Mouse (Mus musculus) mouse embryonic stem cell (cell line): ENCODE measurements around the gene Ppp5c.

Experiments used
- in situ Hi-C, 2 experiments: fragments of 300-500 bp; cut with MboI; formaldehyde crosslinking; loops; 1 replicate in 1 of 2; 3 replicates in 1 of 2; pipeline ENCODE4 v1.14.3; 2019 to 2020; ENCODE audit warnings: low sequenced_read_pairs in 2 of 2, low pct_unique_long_range_greater_than_20kb in 1 of 2, mixed read lengths in 1 of 2; ENCODE audit not compliant: unreplicated experiment in 1 of 2

Gene Ppp5c

DNA sequence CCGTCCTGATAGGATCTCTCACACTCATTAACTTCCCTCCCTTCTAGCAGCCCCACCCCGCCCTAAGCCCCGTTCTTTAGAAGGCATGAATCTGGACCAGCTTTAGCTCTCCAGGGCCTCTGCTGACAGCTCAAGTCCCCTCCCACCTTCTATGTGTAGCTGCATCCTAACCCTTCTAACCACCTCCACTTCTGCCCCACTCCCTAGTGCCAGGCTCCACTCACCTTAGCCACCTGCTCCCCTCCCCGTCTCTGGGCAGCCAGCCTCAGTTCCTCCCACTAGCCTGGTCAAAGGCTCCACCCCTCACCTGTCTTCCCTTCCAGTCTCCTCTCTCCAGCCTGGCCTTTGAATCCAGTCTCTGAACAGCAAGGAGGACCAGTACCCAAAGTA lies 2.2 kb downstream of the Ppp5c start:
- in situ Hi-C loops = no loop called here

DNA sequence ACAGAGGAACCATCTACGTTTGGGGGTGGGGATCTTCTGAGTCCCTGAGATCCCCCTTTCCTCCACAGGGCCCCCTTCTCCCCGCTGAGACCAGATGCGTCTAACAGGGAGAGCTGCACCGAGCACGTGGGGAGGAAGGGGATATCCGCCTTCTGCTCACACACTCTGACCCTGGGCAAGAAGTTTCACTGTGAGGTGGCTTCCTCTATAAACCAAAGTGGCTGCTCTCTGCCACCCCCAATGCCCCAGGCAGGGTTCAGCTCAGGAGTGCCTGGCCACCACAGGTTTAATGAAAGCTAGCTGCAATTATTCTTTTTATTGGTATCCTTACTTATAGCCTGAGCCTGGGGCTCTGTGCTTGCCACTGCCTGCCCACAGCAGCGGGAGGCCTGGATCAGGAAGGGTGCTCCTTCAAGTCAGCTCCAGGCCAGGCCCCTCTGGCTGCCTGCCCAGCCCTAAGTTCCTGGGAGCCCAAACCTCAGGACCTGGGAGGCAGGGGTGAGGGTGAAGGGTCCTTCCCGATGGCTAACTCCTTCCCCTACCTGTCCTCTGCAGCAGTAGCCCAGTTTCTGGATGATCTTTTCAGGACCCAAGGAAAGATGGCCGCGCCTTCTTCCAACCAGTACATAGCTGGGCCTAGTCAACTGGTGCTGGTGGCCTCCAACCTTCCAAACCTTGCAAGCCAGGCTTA lies 2.8 kb downstream of the Ppp5c start:
- in situ Hi-C loops = no loop called here

GRCm38 (mm10) chr7:17024141-17024540 lies 3.6 kb downstream of the Ppp5c start:
- in situ Hi-C loops = no loop called here

DNA sequence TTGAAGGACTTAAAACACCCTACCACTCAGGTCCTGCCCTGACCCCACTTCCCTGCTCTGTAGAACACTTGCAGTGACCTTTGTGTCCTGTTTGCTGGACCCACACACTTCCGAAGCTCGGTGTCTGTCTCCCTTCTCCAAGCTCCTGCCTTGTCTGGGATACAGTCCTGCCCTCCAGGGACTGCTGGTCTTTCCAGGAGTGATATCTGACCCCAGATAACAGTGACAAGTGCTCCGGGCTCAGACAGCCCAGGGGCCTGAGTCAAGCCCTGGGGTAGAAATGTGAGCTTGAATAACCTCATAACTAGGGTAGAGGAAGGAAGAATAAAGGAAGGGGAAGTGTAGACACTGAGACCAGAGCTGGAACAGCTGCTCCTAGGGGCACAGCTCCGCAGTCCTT lies 4.0 kb downstream of the Ppp5c start:
- in situ Hi-C loops = no loop called here

DNA sequence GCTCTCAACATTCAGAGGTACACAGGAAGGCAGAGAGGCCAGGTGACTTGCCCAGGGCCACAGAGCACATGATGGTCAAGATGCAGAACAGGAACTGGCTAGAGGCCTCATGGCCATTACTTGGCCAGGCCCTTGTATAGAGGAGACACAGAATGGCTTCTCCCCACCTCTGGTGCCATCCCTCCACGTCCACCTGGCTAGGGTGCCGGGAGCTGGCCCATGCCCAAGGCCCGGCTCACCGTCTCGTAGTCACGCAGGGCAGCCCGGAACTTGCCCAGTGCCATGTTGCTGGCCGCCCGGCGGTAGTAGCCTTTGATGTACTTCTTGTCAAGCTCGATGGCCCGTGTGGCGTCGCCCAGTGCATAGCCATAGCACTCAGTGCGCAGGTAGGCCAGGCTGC lies 5.5 kb downstream of the Ppp5c start:
- in situ Hi-C loops = no loop called here

DNA sequence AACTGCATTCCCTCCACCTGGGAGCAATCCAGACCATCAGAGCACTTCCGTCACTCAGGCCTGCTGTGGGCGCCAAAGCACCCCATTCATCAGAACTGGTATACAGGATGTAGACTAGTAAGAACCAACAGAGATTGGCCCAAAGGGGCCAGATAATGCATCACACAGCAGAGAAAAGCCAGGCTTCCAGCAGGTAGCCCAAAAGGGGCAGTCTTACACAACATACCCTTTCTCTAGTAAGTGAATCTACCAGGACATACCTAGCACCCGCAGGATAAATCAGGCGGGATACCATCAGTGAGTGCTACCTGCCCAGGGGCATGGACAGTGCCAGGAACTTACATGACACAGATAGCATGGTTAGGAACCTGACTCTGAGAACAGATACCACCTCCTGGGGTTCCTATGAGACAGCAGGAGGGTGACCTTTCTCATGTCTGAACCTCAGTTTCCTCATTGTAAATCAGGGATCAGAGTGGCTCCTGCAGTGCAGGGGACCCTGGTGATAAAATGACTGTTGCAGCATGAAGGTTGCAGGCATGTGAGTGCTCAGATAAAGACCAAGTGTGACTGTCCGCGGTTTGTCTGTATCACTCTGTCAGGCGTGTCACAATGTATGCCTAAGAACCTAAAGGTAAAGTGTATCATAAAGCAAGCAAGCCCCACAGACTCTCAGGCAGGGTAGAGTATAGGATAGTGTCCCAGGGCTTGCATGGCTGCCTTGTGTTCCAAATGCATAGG lies 8.1 kb downstream of the Ppp5c start:
- in situ Hi-C loops = no loop called here

DNA sequence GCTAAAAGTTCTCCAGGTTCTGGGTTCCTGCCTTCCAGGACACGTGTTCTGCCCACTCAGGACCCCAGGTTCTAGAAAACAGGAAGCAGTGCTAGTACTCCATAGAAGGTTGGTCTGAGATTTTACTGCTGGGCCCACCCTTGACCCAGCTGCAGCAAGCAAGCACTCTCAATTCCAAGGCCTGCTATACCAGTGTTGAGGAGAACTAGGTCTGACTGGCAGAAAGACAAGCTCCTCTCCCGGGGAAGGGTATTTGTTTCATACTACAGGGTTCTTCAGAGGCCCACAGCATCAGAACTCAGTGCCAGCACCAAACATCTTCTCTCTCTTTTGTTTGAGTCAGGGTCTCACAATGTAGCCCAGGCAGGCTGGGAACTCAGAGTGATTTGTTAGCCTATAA lies 9.8 kb downstream of the Ppp5c start:
- in situ Hi-C loops = no loop called here

DNA sequence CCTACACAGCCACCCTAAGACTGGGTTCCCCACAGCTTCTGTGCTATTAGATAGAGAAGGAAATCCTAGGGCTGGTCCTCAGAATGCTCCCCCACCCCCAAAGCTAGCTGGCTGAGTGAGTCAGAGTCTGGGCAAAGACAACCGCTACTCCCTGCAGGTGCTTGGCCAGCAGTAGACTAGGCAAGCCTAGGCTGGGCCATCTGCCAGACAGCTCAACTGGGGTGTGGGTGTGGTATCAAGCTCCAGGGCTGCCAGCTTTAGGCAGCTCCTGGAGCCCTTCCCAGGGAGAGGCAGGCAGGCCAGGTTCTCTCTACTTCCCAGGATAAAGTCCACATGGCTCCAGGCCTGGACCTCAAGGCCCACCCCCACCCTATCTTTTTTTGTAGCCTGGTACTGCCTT lies 10.7 kb downstream of the Ppp5c start:
- in situ Hi-C loops = no loop called here

DNA sequence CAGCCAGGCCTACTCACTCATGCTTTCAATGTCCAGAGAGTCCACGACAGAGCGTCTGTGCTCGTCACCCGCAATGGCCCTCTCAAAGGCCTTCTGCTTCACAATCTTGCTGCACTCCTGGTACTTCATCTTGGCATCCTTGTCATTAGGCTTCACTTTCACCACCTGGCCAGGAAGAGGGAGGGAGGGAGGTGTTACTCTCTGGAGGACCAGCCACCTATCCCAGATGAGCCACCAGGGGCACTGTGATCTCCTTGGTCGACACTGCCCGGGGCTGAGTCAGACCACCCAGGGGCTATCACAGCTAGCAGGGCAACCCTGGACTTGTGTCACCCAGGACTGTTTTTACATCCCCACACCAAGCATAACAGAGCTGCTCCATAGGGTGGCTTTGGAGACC lies 12.3 kb downstream of the Ppp5c start:
- in situ Hi-C loops = no loop called here

DNA sequence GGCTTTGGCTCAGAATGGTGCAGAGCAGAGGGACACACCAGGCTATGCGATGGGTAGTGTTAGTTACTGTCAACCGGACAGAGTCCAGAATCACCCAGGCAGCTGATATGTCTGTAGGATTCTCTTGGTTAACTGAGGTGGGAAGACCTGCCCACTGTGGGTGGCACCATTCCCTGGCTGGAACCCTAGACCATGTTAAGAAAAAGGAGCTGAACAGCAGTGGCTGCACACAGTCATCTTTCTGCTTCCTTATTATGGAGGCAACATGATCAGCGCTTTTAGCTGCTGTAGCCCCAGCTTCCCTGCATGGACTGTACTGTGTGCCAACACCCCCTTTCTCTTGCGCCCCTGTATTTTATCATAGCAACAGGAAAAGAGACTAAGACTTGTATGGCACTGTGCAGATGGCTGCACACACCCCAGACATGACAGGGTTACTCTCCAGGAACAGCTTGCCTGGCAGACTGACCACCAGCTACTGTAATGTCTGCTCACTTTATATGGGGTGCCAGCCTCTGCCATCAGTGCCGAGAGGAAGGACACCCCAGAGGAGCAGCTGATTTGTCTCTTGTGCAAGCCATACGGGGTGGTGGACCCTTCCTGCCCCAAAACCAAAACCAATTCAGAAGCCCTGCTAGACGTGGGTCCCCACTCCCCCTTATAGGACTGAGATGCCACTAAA lies 15.7 kb downstream of the Ppp5c start:
- in situ Hi-C loops = no loop called here

- in situ Hi-C loops = no loop called here
These were observed 17.7 kb downstream of the Ppp5c start for GRCm38 (mm10) chr7:17010010-17010347.

DNA sequence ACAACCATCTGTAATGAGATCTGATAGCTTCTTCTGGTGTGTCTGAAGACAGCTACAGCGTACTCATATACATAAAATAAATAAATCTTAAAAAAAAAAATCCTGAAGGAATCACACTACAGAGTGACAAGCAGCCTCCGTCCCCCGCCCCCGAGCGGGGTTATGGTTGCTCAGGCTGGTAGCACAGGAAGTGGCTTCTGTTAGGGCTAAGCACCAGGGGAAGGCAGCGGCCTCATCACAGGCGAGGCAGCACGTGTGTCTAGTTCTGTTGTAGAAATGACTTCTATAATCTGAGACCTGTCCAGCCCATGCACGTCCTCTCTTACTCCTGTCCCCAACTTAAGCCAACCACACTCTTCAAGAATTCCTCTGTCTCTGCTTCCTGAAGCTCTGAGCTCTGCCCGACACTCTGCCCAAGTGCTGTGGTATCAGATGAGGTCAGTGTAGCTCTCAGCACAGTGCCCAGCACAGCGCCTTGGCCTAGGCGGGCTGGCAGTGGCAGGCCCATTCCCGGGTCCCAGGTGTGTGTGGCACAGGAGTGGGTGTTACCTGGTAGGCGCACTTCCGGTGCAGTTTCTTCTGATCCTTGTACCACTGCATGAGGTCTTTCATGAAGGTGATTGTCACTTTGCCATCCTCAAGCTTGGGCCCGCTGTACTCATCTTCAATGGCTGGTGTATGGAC lies 18.3 kb downstream of the Ppp5c start:
- in situ Hi-C loops = no loop called here

- in situ Hi-C loops = no loop called here
These were observed 20.4 kb downstream of the Ppp5c start for GRCm38 (mm10) chr7:17007300-17007699.

DNA sequence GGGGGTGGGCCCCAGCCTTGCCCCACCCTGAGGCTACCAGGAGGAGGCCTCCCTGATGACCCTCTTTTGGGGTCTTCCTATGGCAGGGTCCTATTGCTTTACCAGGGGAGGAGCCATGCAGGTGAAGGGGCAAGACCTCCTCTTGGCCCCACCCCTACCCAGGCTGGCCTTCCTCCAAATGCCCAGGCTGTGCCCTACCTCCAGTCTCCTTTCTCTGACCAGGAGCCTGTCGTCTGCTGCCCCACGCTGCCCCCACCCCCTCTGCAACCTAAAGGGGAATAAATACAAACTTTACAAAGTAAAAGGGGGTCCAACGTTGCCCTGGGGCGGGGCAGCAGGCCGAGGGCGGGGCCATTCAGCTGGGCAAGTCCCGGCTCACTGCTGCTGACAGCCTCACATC lies 23.0 kb downstream of the Ppp5c start:
- in situ Hi-C loops = no loop called here

DNA sequence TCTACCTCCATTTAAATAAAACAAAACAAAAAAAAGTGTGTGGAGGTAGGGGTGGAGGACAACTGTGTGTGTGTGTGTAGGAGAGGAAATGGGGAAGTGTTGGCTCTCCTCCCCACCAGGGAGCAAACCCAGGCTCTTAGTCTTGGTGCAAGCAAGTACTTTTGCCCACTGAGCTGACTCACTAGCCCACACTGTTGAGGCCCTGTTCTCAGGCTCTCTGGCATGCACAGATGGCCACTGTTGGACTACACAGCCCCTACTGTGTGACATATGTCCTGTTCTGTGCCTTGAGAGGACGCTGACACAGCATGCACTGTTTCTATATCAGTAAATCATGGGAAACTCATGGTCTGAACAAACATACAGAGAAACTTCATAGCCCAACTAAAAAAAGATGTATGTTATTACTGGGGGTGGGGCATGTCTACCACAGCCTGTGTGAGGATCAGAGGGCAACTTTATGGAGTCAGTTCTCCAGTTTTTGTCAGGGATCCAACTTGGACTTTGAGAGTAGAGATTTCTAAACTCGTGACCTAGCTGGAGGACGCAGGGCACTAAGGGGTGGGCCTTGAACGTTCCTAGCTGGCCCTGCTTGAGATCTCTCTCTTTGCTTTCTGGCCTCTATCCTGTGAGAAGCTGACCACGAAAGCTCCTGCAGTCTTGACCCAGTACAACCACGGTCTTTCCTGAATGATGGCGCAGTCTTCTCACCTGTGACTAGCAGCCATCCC lies 24.3 kb downstream of the Ppp5c start:
- in situ Hi-C loops = no loop called here

GRCm38 (mm10) chr7:17002375-17003195 lies 25.1 kb downstream of the Ppp5c start:
- in situ Hi-C loops = no loop called here

- in situ Hi-C loops = loop anchor here (5.0 kb wide), 1 partner anchor 47 kb away; no protein-coding TSS in a partner anchor
These were observed 28.1 kb downstream of the Ppp5c start for GRCm38 (mm10) chr7:16999650-17000049.

DNA sequence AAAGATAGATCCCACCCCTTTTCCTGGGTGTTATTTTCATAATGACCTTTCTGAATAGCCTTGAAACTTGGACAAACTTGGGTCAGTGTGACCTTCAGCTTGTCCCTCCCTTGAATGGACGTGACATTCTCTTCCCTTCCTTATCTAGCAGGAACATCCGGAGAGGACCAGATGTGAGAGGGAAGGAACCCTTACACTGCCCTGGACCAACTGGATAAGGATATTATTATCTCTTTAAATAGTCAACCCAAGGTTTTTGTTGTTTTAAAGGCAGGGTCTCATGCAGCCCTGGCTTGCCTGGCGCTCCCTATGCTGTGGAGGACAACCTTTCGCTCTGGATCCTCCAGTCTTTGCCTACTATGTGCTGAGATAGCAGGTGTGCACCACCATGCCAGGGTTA lies 28.5 kb downstream of the Ppp5c start:
- in situ Hi-C loops = loop anchor here (5.0 kb wide), 1 partner anchor 47 kb away; no protein-coding TSS in a partner anchor
